Mouse (Mus musculus): ENCODE results near the gene Ifi27l2a. TPM values are rescaled to one million over a fixed set of nuclear protein-coding genes. Genes with fewer than 3 reads are reported as not detected.

Ifi27l2a gene
- polyA plus RNA-seq, 1 experiment from 2014 or later = 5.6 TPM

DNA sequence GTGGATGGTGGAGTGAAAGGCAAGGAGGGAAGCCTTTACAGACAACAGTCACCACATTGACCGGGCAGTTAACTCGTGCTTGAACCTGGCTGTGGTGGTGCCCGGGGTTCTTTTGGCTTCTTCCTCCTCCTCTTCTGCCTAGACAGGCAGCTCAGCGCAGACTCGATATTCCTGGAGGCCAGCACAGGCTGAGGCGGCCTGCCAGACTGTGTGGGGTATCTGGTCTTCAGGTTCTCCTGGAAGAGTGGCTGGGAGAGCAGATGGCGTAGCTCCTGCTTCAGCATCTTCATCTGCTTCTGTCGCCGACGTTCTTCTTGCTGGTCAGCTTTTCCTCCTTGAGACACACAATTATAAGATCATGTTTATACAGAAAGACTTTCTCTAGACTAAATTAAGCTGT is 35.3 kb downstream of the Ifi27l2a start:
- ATAC-seq (ENCODE audit: low FRiP score, low read depth) = no peak
- H3K27me3 ChIP-seq = no peaks in the 10 kb centered on the region

DNA sequence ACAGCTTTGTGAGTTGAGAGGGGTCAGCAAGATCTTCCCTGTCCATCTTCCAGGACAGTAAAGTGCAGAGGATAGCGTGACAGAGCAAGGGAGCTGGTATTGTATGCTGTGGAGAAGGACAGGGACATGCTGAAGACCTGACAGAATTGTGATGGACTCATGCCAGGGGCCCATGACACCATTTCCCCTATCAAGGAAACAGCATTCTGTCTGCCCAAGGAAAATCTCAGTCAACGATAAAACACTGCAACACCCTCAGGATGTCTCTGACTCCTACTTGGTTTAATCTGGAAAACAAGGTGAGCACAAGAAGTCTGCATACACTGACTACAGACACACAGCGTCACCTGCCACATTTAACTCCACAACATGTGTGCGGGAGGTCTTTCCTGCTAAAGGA is 35.8 kb downstream of the Ifi27l2a start, which contains the start of gene 9330161L09Rik:
9330161L09Rik (minus strand) TSS at position 101 of the 400 bp plus-strand sequence.
- no peaks in the 10 kb centered on the region for H3K4me1 ChIP-seq (replicated peaks)
- H3K27me3 ChIP-seq = no peaks in the 10 kb centered on the region
- no peak within 1 kb of the TSS for H3K9ac ChIP-seq
- no peak within 1 kb of the TSS for H3K4me3 ChIP-seq
- H3K9me3 ChIP-seq = no peaks in the 10 kb centered on the region
- no peak within 1 kb of the TSS for H3K27ac ChIP-seq (replicated peaks)
- no peak for ATAC-seq (ENCODE audit: low FRiP score, low read depth)
- no peak within 1 kb of the TSS for H3K4me2 ChIP-seq
- WGBS = over 99% methylated on average over 4 of the region's 4 CpGs
- H3K36me3 ChIP-seq = peaks cover 73% of the 10 kb centered on the region

More for the DNA sequence above, 35.3 kb downstream of the Ifi27l2a start:
- H3K9ac ChIP-seq = no peak overlapping the region
- H3K4me1 ChIP-seq (replicated peaks) = no peaks in the 10 kb centered on the region
- no peaks in the 10 kb centered on the region for H3K9me3 ChIP-seq
- H3K36me3 ChIP-seq = peaks cover 78% of the 10 kb centered on the region
- no peak overlapping the region for H3K4me3 ChIP-seq
- H3K27ac ChIP-seq (replicated peaks) = no peak overlapping the region
- H3K4me2 ChIP-seq = no peak overlapping the region
- 95% methylated on average over 10 of the region's 10 CpGs for WGBS

DNA sequence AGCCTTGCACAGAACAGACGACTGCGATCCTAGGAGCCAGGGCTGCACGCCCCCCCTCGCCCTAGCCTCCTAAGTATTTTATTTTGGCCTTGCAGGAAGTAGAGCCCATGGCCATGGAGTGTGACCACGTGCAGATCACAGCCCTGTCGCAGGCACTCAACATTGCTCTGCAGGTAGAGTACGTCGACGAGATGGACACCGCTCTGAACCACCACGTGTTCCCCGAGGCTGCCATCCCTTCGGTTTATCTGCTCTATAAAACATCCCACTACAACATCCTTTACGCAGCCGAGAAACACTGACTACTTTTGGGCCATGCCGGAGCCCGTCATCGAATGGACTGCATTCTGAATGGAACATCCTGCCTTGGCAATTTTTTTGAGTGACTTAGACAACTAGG is 39.3 kb downstream of the Ifi27l2a start:
- Histone ChIP-seq H3K27ac (replicated peaks) (no peak overlapping the region), H3K36me3 (peaks cover 42% of the 10 kb centered on the region), H3K9ac (no peak overlapping the region), H3K27me3 (no peaks in the 10 kb centered on the region), H3K4me3 (no peak overlapping the region), H3K4me2 (no peak overlapping the region), H3K4me1 (replicated peaks) (no peaks in the 10 kb centered on the region), H3K9me3 (no peaks in the 10 kb centered on the region)
- WGBS = 90% methylated on average over 18 of the region's 18 CpGs
- ATAC-seq (ENCODE audit: low FRiP score, low read depth) = 0 out of 2 replicates have a peak, but pooled peaks have one; percentile 10

DNA sequence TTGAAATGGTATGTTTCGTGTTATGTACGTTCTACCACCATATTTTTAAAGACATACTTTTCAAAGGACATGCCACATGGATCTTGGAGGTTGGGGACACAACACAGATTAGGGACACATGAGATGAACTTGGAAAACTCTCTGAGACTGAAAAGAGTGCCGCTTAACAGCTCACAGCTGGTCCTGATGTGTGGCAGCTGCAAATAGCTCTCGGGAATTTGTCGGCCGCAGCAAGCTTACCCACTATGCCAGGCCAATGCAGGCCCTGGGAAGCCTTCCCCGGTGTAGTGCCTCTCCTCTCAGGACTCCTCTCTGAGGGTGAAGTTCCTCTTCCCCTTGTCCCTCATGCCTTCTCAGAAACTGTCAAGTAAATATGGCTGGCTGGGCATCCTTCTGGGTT is 46.7 kb downstream of the Ifi27l2a start:
- no peak overlapping the region for H3K4me2 ChIP-seq

DNA sequence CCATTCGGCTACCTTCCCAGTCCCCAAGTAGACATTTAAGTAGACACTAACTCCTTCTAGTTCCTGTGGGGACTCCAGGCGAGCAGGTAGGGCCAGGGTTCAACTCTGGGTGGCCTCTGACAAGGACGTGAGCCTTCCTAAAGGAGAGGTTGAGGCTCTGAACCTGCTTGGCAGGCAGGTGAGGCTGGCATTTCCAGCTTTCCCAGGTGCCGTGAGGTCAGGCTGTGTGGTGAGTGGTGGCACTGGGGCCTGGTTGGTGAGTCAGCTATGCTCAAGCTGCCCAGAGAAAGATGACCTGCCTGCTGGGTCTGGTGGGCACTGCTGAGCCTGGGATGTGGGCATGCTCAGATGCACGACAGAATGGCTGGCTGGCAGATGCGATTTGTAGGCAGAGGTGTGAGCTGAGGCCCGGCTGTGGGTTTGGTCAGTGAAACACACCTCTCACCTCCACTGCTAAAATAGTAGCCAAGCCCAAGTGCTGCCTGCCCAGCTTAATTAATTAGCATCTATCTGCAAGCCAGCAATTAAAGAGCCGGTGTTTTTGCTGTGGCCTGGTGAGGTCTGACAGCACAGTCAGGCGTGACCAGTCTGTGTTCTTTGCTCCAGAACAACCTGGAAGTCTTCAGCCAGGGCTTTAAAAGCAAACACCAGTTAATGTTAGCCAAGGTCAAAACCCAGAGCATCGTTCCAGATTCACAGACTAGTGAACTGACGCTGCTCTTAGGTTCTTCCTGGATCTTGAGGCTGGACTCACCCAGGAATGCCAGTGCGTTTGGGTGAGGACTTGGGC is 47.8 kb downstream of the Ifi27l2a start:
- Histone ChIP-seq H3K9me3 (no peaks in the 10 kb centered on the region), H3K27ac (replicated peaks) (no peak overlapping the region), H3K4me3 (no peak overlapping the region), H3K36me3 (0 out of 2 replicates have a peak, but pooled peaks cover 1% of the 10 kb centered on the region), H3K27me3 (no peaks in the 10 kb centered on the region), H3K4me1 (replicated peaks) (no peaks in the 10 kb centered on the region), H3K9ac (no peak overlapping the region), H3K4me2 (no peak overlapping the region)
- WGBS = 82% methylated on average over 12 of the region's 12 CpGs
- ATAC-seq (ENCODE audit: low FRiP score, low read depth) = no peak

More for the DNA sequence above, 46.7 kb downstream of the Ifi27l2a start:
- Histone ChIP-seq H3K4me3 (no peak overlapping the region), H3K4me1 (replicated peaks) (no peaks in the 10 kb centered on the region), H3K27me3 (no peaks in the 10 kb centered on the region), H3K9me3 (no peaks in the 10 kb centered on the region), H3K36me3 (0 out of 2 replicates have a peak, but pooled peaks cover 3% of the 10 kb centered on the region), H3K9ac (no peak overlapping the region), H3K27ac (replicated peaks) (no peak overlapping the region)
- no peak for ATAC-seq (ENCODE audit: low FRiP score, low read depth)
- WGBS = 81% methylated on average over 7 of the region's 7 CpGs

DNA sequence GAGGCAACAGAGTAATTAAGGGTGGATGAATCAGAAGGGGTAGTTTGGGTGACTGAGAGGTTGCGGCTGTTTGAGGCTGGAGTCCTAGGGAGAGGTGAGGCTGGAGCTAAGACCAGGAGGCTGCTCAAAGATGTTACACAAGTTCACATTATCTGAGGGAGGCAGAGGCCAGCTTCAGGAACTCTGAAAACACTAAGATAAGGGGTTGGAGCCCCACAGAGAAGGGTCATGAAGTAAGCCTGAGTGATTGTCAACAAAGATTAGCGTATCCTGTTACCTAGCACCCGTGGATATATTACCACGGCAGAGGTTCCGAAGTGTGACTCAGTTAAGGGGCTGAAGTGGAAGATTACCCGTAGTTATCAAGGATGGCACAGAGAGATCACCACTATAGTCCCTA is 50.0 kb downstream of the Ifi27l2a start:
- Histone ChIP-seq H3K9me3 (no peaks in the 10 kb centered on the region), H3K27ac (replicated peaks) (no peak overlapping the region), H3K27me3 (no peaks in the 10 kb centered on the region), H3K9ac (no peak overlapping the region), H3K4me1 (replicated peaks) (peaks cover 14% of the 10 kb centered on the region), H3K4me2 (no peak overlapping the region), H3K4me3 (no peak overlapping the region), H3K36me3 (no peaks in the 10 kb centered on the region)
- WGBS = 54% methylated on average over 6 of the region's 6 CpGs
- ATAC-seq (ENCODE audit: low FRiP score, low read depth) = no peak

Other genes starting within 250 kb of the Ifi27l2a start
- 1.4 and 3.3 TPM in 2 replicates for gene Prima1, start 201.5 kb downstream of the Ifi27l2a start, polyA plus RNA-seq (2015; fragmentation: Nextera tagmentation; extraction: Ambion mirVana)
- 7.2 and 11.3 TPM in 2 replicates for gene Fam181a, start 132.7 kb downstream of the Ifi27l2a start, polyA plus RNA-seq (2015; fragmentation: Nextera tagmentation; extraction: Ambion mirVana)
- gene Asb2, start 87.7 kb downstream of the Ifi27l2a start, polyA plus RNA-seq (2015; fragmentation: Nextera tagmentation; extraction: Ambion mirVana) = 1.0 and 1.2 TPM in 2 replicates
- 22.5 and 24.0 TPM in 2 replicates for gene Otub2, start 55.0 kb downstream of the Ifi27l2a start, polyA plus RNA-seq (2015; fragmentation: Nextera tagmentation; extraction: Ambion mirVana)
- 0.97 and 1.3 TPM in 2 replicates for gene 9330161L09Rik, start 35.9 kb downstream of the Ifi27l2a start, polyA plus RNA-seq (2015; fragmentation: Nextera tagmentation; extraction: Ambion mirVana)
- gene Ddx24, start 17.9 kb downstream of the Ifi27l2a start, polyA plus RNA-seq (2015; fragmentation: Nextera tagmentation; extraction: Ambion mirVana) = 158 and 171 TPM in 2 replicates
- 14.4 and 18.4 TPM in 2 replicates for gene Ifi27, start 9.5 kb downstream of the Ifi27l2a start, polyA plus RNA-seq (2015; fragmentation: Nextera tagmentation; extraction: Ambion mirVana)
- not detected in 2 replicates for gene Ifi27l2b, start 13.5 kb upstream of the Ifi27l2a start, polyA plus RNA-seq (2015; fragmentation: Nextera tagmentation; extraction: Ambion mirVana)
- 2.8 and 2.9 TPM in 2 replicates for gene Ppp4r4, start 88.6 kb upstream of the Ifi27l2a start, polyA plus RNA-seq (2015; fragmentation: Nextera tagmentation; extraction: Ambion mirVana)
- gene Serpina10, start 187.8 kb upstream of the Ifi27l2a start, polyA plus RNA-seq (2015; fragmentation: Nextera tagmentation; extraction: Ambion mirVana) = 0.08 TPM in 1 of 2 replicates, not detected in the other
- gene Serpina6, start 213.5 kb upstream of the Ifi27l2a start, polyA plus RNA-seq (2015; fragmentation: Nextera tagmentation; extraction: Ambion mirVana) = 0.48 TPM in 1 of 2 replicates, not detected in the other
- gene Serpina16, start 232.5 kb upstream of the Ifi27l2a start, polyA plus RNA-seq (2015; fragmentation: Nextera tagmentation; extraction: Ambion mirVana) = not detected in 2 replicates

All from hindbrain, embryonic 15.5 days (tissue).